Mouse (Mus musculus) hindbrain, embryonic 13.5 days (tissue): ENCODE data around the gene Atxn7l1. TPM values are rescaled to one million over a fixed set of nuclear protein-coding genes. Genes with fewer than 3 reads are reported as not detected.

Experiments used
- ATAC-seq: fragments of 200-750 bp; cut with Nextera tagmentation; 2 replicates; pipeline ENCODE4 v1.8.0; 2017; ENCODE audit warnings: moderate TSS enrichment; ENCODE audit not compliant: low FRiP score
- H3K27ac ChIP-seq: fragments of 300-500 bp; sonication (generic); 2 replicates; pipeline ENCODE4 v1.5.1; 2015; ENCODE audit warnings: inconsistent platforms, mild to moderate bottlenecking, moderate library complexity
- H3K27me3 ChIP-seq: fragments of 300-500 bp; sonication (generic); 2 replicates; pipeline ENCODE4 v1.6.1; 2015; ENCODE audit warnings: mild to moderate bottlenecking, inconsistent platforms
- H3K36me3 ChIP-seq: fragments of 300-500 bp; sonication (generic); 2 replicates; pipeline ENCODE4 v1.6.1; 2015; ENCODE audit warnings: mild to moderate bottlenecking, inconsistent platforms
- H3K4me1 ChIP-seq: fragments of 300-500 bp; sonication (generic); replicated peaks from 2 replicates; pipeline ENCODE4 v1.6.1; 2015; ENCODE audit warnings: inconsistent platforms
- H3K4me2 ChIP-seq: fragments of 300-500 bp; sonication (generic); 2 replicates; pipeline ENCODE4 v1.6.1; 2015; ENCODE audit warnings: inconsistent platforms, mild to moderate bottlenecking, moderate library complexity
- H3K4me3 ChIP-seq: fragments of 300-500 bp; sonication (generic); 2 replicates; pipeline ENCODE4 v1.5.1; 2015; ENCODE audit warnings: mild to moderate bottlenecking, inconsistent platforms
- H3K9ac ChIP-seq: fragments of 300-500 bp; sonication (generic); 2 replicates; pipeline ENCODE4 v1.6.1; 2015; ENCODE audit warnings: mild to moderate bottlenecking, inconsistent platforms
- H3K9me3 ChIP-seq: fragments of 300-500 bp; sonication (generic); 2 replicates; pipeline ENCODE4 v1.6.1; 2016; ENCODE audit warnings: inconsistent platforms
- WGBS: fragments of 180-500 bp; shearing (Covaris S2); methylation state at CpG from one replicate; pipeline ENCODE4 v1.1.7; 2015; 5-methylcytosine and 5-hydroxymethylcytosine counted together
- polyA plus RNA-seq: library from polyadenylated mRNA; unstranded; fragments of >200 nt; fragmentation: Nextera tagmentation; extraction: Ambion mirVana; gene quantifications from 2 replicates; pipeline ENCODE4 v1.2.1, GENCODE M21; 2015

Atxn7l1 gene
- polyA plus RNA-seq, 1 experiment from 2014 or later: 22.4 TPM

DNA sequence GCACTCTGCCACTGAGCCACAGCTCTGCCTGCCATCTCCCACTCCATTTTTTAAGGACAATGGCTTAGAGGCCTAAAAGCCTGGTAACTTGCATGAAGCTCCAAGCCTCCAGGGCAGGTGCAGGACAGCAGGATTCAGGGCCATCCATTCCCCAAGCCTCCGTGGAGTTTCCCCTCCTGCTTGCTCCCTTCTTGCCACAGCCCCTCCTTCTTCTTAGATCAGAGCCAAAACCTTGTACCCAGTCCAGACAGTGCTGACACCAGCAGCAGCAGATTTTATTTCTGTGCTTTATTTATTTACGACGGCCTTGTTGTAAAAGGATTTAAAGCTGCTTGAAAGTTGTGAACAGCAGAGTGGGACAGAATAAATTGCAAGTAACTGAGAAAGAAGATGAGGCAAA, 140.2 kb downstream of the Atxn7l1 start:
- no peaks in the 10 kb centered on the region for H3K27me3 ChIP-seq
- H3K4me2 ChIP-seq: no peak overlapping the region
- H3K9me3 ChIP-seq: no peaks in the 10 kb centered on the region
- H3K27ac ChIP-seq: no peak overlapping the region
- WGBS: 59% methylated on average over 3 of the region's 3 CpGs
- H3K9ac ChIP-seq: 0 out of 2 replicates have a peak overlapping the region, but pooled peaks have one; percentile 13
- H3K4me3 ChIP-seq: no peak overlapping the region
- H3K36me3 ChIP-seq: no peaks in the 10 kb centered on the region
- ATAC-seq: no peak
- peaks cover 36% of the 10 kb centered on the region for H3K4me1 ChIP-seq

GRCm38 (mm10) chr12:33288746-33289145, 141.3 kb downstream of the Atxn7l1 start:
- Histone ChIP-seq H3K27ac (no peak overlapping the region), H3K36me3 (no peaks in the 10 kb centered on the region), H3K4me2 (no peak overlapping the region), H3K4me3 (no peak overlapping the region), H3K9me3 (no peaks in the 10 kb centered on the region), H3K4me1 (peaks cover 36% of the 10 kb centered on the region), H3K9ac (no peak overlapping the region), H3K27me3 (no peaks in the 10 kb centered on the region)
- no peak for ATAC-seq
- whole genome bisulfite sequencing: 73% methylated on average over 2 of the region's 2 CpGs

DNA sequence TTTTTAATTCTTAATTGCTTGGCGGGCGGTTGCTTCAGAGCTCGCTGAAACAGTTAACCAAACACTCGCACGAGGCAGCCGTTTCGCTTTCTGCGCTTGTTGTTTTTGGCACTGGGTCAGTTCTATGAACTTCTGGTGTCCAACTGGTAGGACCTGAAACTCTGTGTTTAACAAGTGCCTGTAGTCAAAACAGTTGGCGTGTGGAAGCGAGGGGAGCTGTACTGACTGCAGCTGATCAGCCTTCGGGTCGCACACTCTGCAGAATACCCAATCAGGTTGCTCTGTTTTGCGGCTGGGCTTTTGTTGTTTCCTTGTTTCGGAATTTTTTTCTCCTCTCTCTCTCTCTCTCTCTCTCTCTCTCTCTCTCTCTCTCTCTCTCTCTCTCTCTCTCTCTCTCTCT, 154.6 kb downstream of the Atxn7l1 start:
- H3K9ac ChIP-seq: peak overlapping the region; percentile 36; the same call in 1 of the 2 replicates
- peak overlapping the region; percentile 61 for H3K4me2 ChIP-seq
- H3K27me3 ChIP-seq: peaks cover 5% of the 10 kb centered on the region; the same call in 1 of the 2 replicates
- H3K4me3 ChIP-seq: peak overlapping the region; percentile 35
- H3K4me1 ChIP-seq: peaks cover 27% of the 10 kb centered on the region
- no peak overlapping the region for H3K27ac ChIP-seq
- WGBS: under 1% methylated on average over 14 of the region's 14 CpGs
- H3K9me3 ChIP-seq: no peaks in the 10 kb centered on the region
- ATAC-seq: peak; percentile 70; the same call in 1 of the 2 replicates
- no peaks in the 10 kb centered on the region for H3K36me3 ChIP-seq

GRCm38 (mm10) chr12:33302523-33303383, 155.3 kb downstream of the Atxn7l1 start:
- Histone ChIP-seq H3K36me3 (no peaks in the 10 kb centered on the region), H3K9ac (peak overlapping the region; percentile 61), H3K4me1 (peaks cover 27% of the 10 kb centered on the region), H3K27me3 (peaks cover 5% of the 10 kb centered on the region; the same call in 1 of the 2 replicates), H3K9me3 (no peaks in the 10 kb centered on the region), H3K4me2 (peak overlapping the region; percentile 61), H3K27ac (no peak overlapping the region), H3K4me3 (peak overlapping the region; percentile 35)
- peak; percentile 68 for ATAC-seq
- 1% methylated on average over 29 of the region's 29 CpGs for WGBS

DNA sequence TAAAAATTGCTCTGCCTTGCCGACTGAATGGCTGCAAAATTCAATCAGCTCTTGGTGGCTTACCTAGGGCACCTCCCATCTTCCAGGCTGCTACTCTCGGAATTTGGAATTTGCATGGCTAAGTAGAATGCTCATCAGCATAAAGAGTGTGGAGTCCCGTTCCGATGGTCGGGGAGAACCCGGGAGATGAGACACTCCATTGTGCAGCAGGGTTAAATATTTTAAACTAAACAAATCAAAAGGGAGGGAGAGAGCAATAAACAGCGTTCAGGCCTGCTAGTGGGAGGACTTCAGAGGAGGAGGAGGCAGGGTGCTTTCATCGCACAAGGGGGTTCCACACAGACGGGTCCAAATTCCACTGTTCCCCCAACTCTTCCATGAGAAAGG, 155.9 kb downstream of the Atxn7l1 start:
- Histone ChIP-seq H3K4me3 (peak overlapping the region; percentile 35), H3K9ac (peak overlapping the region; percentile 61), H3K36me3 (no peaks in the 10 kb centered on the region), H3K4me1 (peaks cover 27% of the 10 kb centered on the region), H3K4me2 (peak overlapping the region; percentile 61), H3K27ac (no peak overlapping the region), H3K27me3 (peaks cover 5% of the 10 kb centered on the region; the same call in 1 of the 2 replicates), H3K9me3 (no peaks in the 10 kb centered on the region)
- 2% methylated on average over 9 of the region's 9 CpGs for WGBS
- ATAC-seq: peak; percentile 38; the same call in 1 of the 2 replicates

- no peaks in the 10 kb centered on the region for H3K36me3 ChIP-seq
Measured at GRCm38 (mm10) chr12:33305106-33305505, 157.6 kb downstream of the Atxn7l1 start.

DNA sequence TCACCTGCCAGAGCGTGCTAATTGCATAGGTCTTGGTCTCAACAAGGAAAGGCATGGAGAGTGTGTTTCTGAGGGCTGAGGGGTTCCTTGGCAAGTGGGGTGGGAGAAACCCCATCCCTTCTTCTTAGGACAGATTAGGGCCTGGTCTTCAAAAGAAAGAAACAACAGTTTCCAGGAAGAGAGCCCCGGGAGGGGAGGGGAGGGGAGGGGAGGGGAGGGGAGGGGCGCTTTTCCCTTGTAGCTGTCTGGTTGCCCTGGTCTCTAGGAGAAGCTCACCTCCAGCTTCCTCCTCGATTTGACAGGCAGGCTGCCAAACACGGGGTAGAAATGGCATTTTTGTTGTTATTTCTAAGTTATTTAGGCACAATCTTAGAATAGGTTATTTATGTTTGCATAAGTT, 159.0 kb downstream of the Atxn7l1 start:
- Histone ChIP-seq H3K9me3 (no peaks in the 10 kb centered on the region), H3K27ac (no peak overlapping the region), H3K4me3 (no peak overlapping the region), H3K36me3 (no peaks in the 10 kb centered on the region), H3K4me1 (peaks cover 30% of the 10 kb centered on the region), H3K4me2 (no peak overlapping the region), H3K27me3 (no peaks in the 10 kb centered on the region), H3K9ac (no peak overlapping the region)
- 78% methylated on average over 4 of the region's 5 CpGs for WGBS
- ATAC-seq: no peak

More at GRCm38 (mm10) chr12:33305106-33305505, 157.6 kb downstream of the Atxn7l1 start:
- Histone ChIP-seq H3K4me3 (no peak overlapping the region), H3K27me3 (peaks cover 5% of the 10 kb centered on the region; the same call in 1 of the 2 replicates), H3K4me2 (no peak overlapping the region), H3K9me3 (no peaks in the 10 kb centered on the region), H3K27ac (no peak overlapping the region), H3K4me1 (peaks cover 27% of the 10 kb centered on the region), H3K9ac (no peak overlapping the region)
- no peak for ATAC-seq
- 95% methylated on average over 9 of the region's 9 CpGs for WGBS

- H3K9ac ChIP-seq: no peak overlapping the region
- no peak overlapping the region for H3K27ac ChIP-seq
- no peak for ATAC-seq
Measured at GRCm38 (mm10) chr12:33308668-33309067, 161.2 kb downstream of the Atxn7l1 start.

GRCm38 (mm10) chr12:33313828-33314671, 166.6 kb downstream of the Atxn7l1 start:
- H3K4me3 ChIP-seq: no peak overlapping the region
- peak overlapping the region; percentile 13 for H3K27ac ChIP-seq
- peaks cover 27% of the 10 kb centered on the region for H3K4me1 ChIP-seq
- peak overlapping the region; percentile 24; the same call in 1 of the 2 replicates for H3K9ac ChIP-seq
- H3K27me3 ChIP-seq: no peaks in the 10 kb centered on the region
- H3K9me3 ChIP-seq: no peaks in the 10 kb centered on the region
- peak overlapping the region; percentile 34 for H3K4me2 ChIP-seq
- no peaks in the 10 kb centered on the region for H3K36me3 ChIP-seq
- peak; percentile 63 for ATAC-seq
- WGBS: 32% methylated on average over 14 of the region's 14 CpGs

More at GRCm38 (mm10) chr12:33308668-33309067, 161.2 kb downstream of the Atxn7l1 start:
- Histone ChIP-seq H3K36me3 (no peaks in the 10 kb centered on the region), H3K4me2 (no peak overlapping the region), H3K9me3 (no peaks in the 10 kb centered on the region), H3K27me3 (no peaks in the 10 kb centered on the region), H3K4me3 (no peak overlapping the region), H3K4me1 (peaks cover 20% of the 10 kb centered on the region)
- 89% methylated on average over 7 of the region's 7 CpGs for WGBS

- H3K27ac ChIP-seq: no peak overlapping the region
- H3K27me3 ChIP-seq: no peaks in the 10 kb centered on the region
- 86% methylated on average over 16 of the region's 16 CpGs for WGBS
- H3K4me3 ChIP-seq: no peak overlapping the region
- no peak for ATAC-seq
- no peaks in the 10 kb centered on the region for H3K36me3 ChIP-seq
- no peaks in the 10 kb centered on the region for H3K9me3 ChIP-seq
- H3K4me2 ChIP-seq: no peak overlapping the region
- peaks cover 27% of the 10 kb centered on the region for H3K4me1 ChIP-seq
- H3K9ac ChIP-seq: no peak overlapping the region
Measured at GRCm38 (mm10) chr12:33314924-33315643, 167.6 kb downstream of the Atxn7l1 start.

DNA sequence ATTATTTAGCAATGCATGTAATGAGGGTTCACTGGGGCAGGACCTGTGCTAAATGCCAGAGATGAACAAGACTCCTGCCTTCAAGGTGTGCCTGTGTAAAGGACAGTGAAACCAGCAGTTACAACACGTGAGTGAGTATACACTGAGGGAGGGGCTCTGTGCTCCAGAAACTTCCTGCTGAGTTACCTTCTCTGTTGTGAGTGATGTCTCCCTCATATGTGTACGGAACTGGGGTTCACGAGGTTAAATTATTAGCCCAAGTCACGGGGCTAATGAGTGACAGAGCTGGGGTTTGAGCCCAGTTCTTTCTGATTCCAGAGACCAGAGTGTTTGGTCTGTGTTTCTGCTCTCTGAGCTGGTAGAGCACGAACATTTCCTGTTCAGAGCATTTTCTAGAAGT, 168.3 kb downstream of the Atxn7l1 start:
- Histone ChIP-seq H3K9ac (no peak overlapping the region), H3K9me3 (no peaks in the 10 kb centered on the region), H3K27ac (no peak overlapping the region), H3K4me3 (no peak overlapping the region), H3K36me3 (no peaks in the 10 kb centered on the region), H3K4me1 (peaks cover 27% of the 10 kb centered on the region), H3K27me3 (no peaks in the 10 kb centered on the region), H3K4me2 (no peak overlapping the region)
- WGBS: 77% methylated on average over 5 of the region's 5 CpGs
- ATAC-seq: no peak
